Mouse (Mus musculus) stomach, postnatal 0 days (tissue): ENCODE data around the gene Rc3h2.

ENCODE experiments used
- CTCF ChIP-seq: IDR thresholded peaks from 2 replicates; pipeline ENCODE4 v1.5.1; 2016; ENCODE audit warnings: antibody characterized with exemption, low read depth, mild to moderate bottlenecking, moderate library complexity
- EP300 ChIP-seq: optimal IDR thresholded peaks from 2 replicates; pipeline ENCODE3; 2016; ENCODE audit warnings: antibody characterized with exemption

DNA sequence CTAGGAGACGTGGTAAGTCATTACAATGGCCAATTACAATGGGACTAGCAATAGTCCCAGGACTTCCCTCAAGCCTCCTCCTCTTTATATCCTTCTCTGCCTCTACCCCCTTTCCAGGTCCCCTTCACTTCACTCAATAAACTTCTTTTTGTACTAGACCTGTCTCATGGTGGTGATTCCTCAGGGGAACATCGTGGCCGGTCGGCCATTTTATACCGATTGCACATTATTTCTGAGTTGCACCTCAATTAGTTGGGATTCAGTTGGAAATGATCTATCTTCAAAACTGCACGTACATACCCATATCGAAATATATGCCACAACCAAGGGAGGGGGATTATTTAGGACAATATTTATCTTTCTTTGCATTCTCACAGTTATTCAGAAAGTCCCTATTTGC is 8.9 kb upstream of the Rc3h2 start:
- no peak for TF ChIP-seq EP300
- no peak for TF ChIP-seq CTCF
